Mouse (Mus musculus): ENCODE measurements around the gene Acbd4. TPM values are rescaled to one million over a fixed set of nuclear protein-coding genes. Genes with fewer than 3 reads are reported as not detected.
A peak's percentile ranks its signal among the peaks of the same experiment; 100 is the strongest.

Acbd4 gene
- total and polyA plus RNA-seq, 2 experiments from 2014 or later = 18.5 to 19.0 TPM

DNA sequence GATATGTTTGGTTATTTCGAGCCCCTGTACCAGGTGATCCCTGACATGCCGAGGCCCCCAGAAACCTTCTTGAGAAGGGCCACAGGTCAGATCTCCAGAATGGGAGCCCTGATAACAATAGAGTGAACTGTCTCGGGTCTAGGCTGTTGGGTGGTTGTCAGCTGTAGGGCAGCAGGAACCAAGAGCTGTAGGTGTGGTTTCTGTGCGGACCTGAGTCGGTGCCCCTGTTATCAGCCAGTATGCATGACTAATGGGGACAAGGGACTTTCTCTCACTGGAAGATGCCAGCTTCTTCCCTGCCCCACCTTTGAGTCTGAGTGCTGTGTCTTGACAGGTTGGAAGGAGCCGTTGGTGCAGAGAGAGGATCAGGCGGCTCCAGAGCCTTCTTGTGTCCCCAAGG, 3.0 kb downstream of the Acbd4 start:
- ATAC-seq = no peak

GRCm38 (mm10) chr11:103105180-103105725, 3.8 kb downstream of the Acbd4 start:
- Histone ChIP-seq H3K9me3 (ENCODE audit: low read length) (no peaks in the 10 kb centered on the region), H3K9ac (replicated peaks; ENCODE audit: low read length) (no peak overlapping the region), H3K27me3 (ENCODE audit: insufficient read depth, low read length) (0 out of 2 replicates have a peak, but pooled peaks cover 2% of the 10 kb centered on the region), H3K27ac (no peak overlapping the region), H3K4me2 (ENCODE audit: low read depth, low read length) (no peak overlapping the region), H3K4me3 (ENCODE audit: low read length) (no peak overlapping the region), H3K36me3 (ENCODE audit: insufficient read depth, low read length) (no peaks in the 10 kb centered on the region), H3K4me1 (ENCODE audit: insufficient read depth, low read length) (no peaks in the 10 kb centered on the region)
- DNase-seq (ENCODE audit: low spot score) (no peak), ATAC-seq (no peak)
- 55% methylated on average over 14 of the region's 14 CpGs for WGBS
- TF ChIP-seq CTCF (IDR thresholded peaks at IDR 0.05; ENCODE audit: low read depth) = no peak

More for the DNA sequence above, 3.0 kb downstream of the Acbd4 start:
- DNase-seq (ENCODE audit: low spot score) = no peak
- H3K36me3 ChIP-seq (ENCODE audit: insufficient read depth, low read length) = no peaks in the 10 kb centered on the region
- H3K4me3 ChIP-seq (ENCODE audit: low read length) = no peak overlapping the region
- no peak for TF ChIP-seq CTCF (IDR thresholded peaks at IDR 0.05; ENCODE audit: low read depth)
- WGBS = 82% methylated on average over 7 of the region's 7 CpGs
- no peak overlapping the region for H3K27ac ChIP-seq
- no peaks in the 10 kb centered on the region for H3K4me1 ChIP-seq (ENCODE audit: insufficient read depth, low read length)
- H3K4me2 ChIP-seq (ENCODE audit: low read depth, low read length) = no peak overlapping the region
- 0 out of 2 replicates have a peak, but pooled peaks cover 3% of the 10 kb centered on the region for H3K27me3 ChIP-seq (ENCODE audit: insufficient read depth, low read length)
- no peak overlapping the region for H3K9ac ChIP-seq (replicated peaks; ENCODE audit: low read length)
- no peaks in the 10 kb centered on the region for H3K9me3 ChIP-seq (ENCODE audit: low read length)

GRCm38 (mm10) chr11:103105810-103106209, 4.3 kb downstream of the Acbd4 start:
- no peak for TF ChIP-seq CTCF (IDR thresholded peaks at IDR 0.05; ENCODE audit: low read depth)
- Histone ChIP-seq H3K27me3 (ENCODE audit: insufficient read depth, low read length) (no peaks in the 10 kb centered on the region), H3K4me1 (ENCODE audit: insufficient read depth, low read length) (no peaks in the 10 kb centered on the region), H3K9ac (replicated peaks; ENCODE audit: low read length) (no peak overlapping the region), H3K27ac (no peak overlapping the region), H3K36me3 (ENCODE audit: insufficient read depth, low read length) (no peaks in the 10 kb centered on the region), H3K9me3 (ENCODE audit: low read length) (no peaks in the 10 kb centered on the region), H3K4me3 (ENCODE audit: low read length) (no peak overlapping the region), H3K4me2 (ENCODE audit: low read depth, low read length) (no peak overlapping the region)
- 90% methylated on average over 6 of the region's 6 CpGs for WGBS
- no peak for ATAC-seq
- DNase-seq (ENCODE audit: low spot score) = no peak

- H3K9ac ChIP-seq (replicated peaks; ENCODE audit: low read length) = no peak overlapping the region
- no peak overlapping the region for H3K27ac ChIP-seq
- H3K36me3 ChIP-seq (ENCODE audit: insufficient read depth, low read length) = no peaks in the 10 kb centered on the region
- H3K4me3 ChIP-seq (ENCODE audit: low read length) = no peak overlapping the region
- no peak for DNase-seq (ENCODE audit: low spot score)
- no peaks in the 10 kb centered on the region for H3K4me1 ChIP-seq (ENCODE audit: insufficient read depth, low read length)
- H3K27me3 ChIP-seq (ENCODE audit: insufficient read depth, low read length) = 0 out of 2 replicates have a peak, but pooled peaks cover 3% of the 10 kb centered on the region
- 63% methylated on average over 4 of the region's 4 CpGs for WGBS
- no peak overlapping the region for H3K4me2 ChIP-seq (ENCODE audit: low read depth, low read length)
- no peak for TF ChIP-seq CTCF (IDR thresholded peaks at IDR 0.05; ENCODE audit: low read depth)
- ATAC-seq = no peak
- H3K9me3 ChIP-seq (ENCODE audit: low read length) = no peaks in the 10 kb centered on the region
Observed at GRCm38 (mm10) chr11:103106386-103106785, 4.9 kb downstream of the Acbd4 start.

DNA sequence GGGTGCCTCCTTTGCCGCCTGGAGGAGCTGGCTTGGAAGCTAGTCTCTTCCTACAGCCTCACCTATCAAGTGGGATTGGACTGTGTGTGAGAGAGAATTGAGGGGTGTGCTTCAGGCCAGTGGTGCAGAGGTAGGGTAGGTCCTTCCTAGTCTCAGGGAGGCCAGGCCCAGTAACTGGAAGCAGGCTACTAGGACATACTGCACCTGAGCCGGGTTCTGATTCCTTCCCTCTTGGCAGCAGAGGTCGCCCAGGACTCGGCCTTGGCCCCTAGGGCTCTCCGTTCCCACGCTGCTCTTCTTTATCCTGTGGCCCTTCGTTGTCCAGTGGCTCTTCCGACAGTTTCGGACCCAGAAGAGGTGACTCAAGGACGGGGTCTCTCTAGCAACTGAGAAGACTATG, 9.8 kb downstream of the Acbd4 start:
- no peak overlapping the region for H3K4me3 ChIP-seq (ENCODE audit: low read length)
- no peak overlapping the region for H3K27ac ChIP-seq
- ATAC-seq = no peak
- no peak for TF ChIP-seq CTCF (IDR thresholded peaks at IDR 0.05; ENCODE audit: low read depth)
- H3K9ac ChIP-seq (replicated peaks; ENCODE audit: low read length) = no peak overlapping the region
- H3K4me2 ChIP-seq (ENCODE audit: low read depth, low read length) = peak overlapping the region; percentile 52; the same call in 1 of the 2 replicates
- 0 out of 2 replicates have a peak, but pooled peaks cover 8% of the 10 kb centered on the region for H3K27me3 ChIP-seq (ENCODE audit: insufficient read depth, low read length)
- H3K9me3 ChIP-seq (ENCODE audit: low read length) = no peaks in the 10 kb centered on the region
- no peak for DNase-seq (ENCODE audit: low spot score)
- 15% methylated on average over 10 of the region's 10 CpGs for WGBS
- H3K36me3 ChIP-seq (ENCODE audit: insufficient read depth, low read length) = no peaks in the 10 kb centered on the region
- H3K4me1 ChIP-seq (ENCODE audit: insufficient read depth, low read length) = peaks cover 5% of the 10 kb centered on the region

- no peak for DNase-seq (ENCODE audit: low spot score)
- WGBS = 2% methylated on average over 28 of the region's 28 CpGs
- Histone ChIP-seq H3K9me3 (ENCODE audit: low read length) (no peaks in the 10 kb centered on the region), H3K36me3 (ENCODE audit: insufficient read depth, low read length) (no peaks in the 10 kb centered on the region), H3K27ac (no peak overlapping the region; the same call in 1 of the 2 replicates), H3K9ac (replicated peaks; ENCODE audit: low read length) (no peak overlapping the region; the same call in 1 of the 2 replicates), H3K4me2 (ENCODE audit: low read depth, low read length) (peak overlapping the region; percentile 52), H3K4me3 (ENCODE audit: low read length) (peak overlapping the region; percentile 28), H3K4me1 (ENCODE audit: insufficient read depth, low read length) (peaks cover 5% of the 10 kb centered on the region), H3K27me3 (ENCODE audit: insufficient read depth, low read length) (0 out of 2 replicates have a peak, but pooled peaks cover 8% of the 10 kb centered on the region)
- ATAC-seq = no peak
- TF ChIP-seq CTCF (IDR thresholded peaks at IDR 0.05; ENCODE audit: low read depth) = no peak
Observed at GRCm38 (mm10) chr11:103111881-103112551, 10.5 kb downstream of the Acbd4 start.

- no peaks in the 10 kb centered on the region for H3K9me3 ChIP-seq (ENCODE audit: low read length)
- H3K27me3 ChIP-seq (ENCODE audit: insufficient read depth, low read length) = 0 out of 2 replicates have a peak, but pooled peaks cover 8% of the 10 kb centered on the region
- ATAC-seq (no peak), DNase-seq (ENCODE audit: low spot score) (no peak)
- TF ChIP-seq CTCF (IDR thresholded peaks at IDR 0.05; ENCODE audit: low read depth) = no peak
- H3K4me3 ChIP-seq (ENCODE audit: low read length) = peak overlapping the region; percentile 28; the same call in 1 of the 2 replicates
- no peaks in the 10 kb centered on the region for H3K36me3 ChIP-seq (ENCODE audit: insufficient read depth, low read length)
- no peak overlapping the region; the same call in 1 of the 2 replicates for H3K27ac ChIP-seq
- WGBS = 15% methylated on average over 9 of the region's 9 CpGs
- peak overlapping the region; percentile 52 for H3K4me2 ChIP-seq (ENCODE audit: low read depth, low read length)
- H3K4me1 ChIP-seq (ENCODE audit: insufficient read depth, low read length) = peaks cover 5% of the 10 kb centered on the region
- no peak overlapping the region for H3K9ac ChIP-seq (replicated peaks; ENCODE audit: low read length)
Observed at GRCm38 (mm10) chr11:103112552-103112912, 11.1 kb downstream of the Acbd4 start.

Measured in hindbrain, postnatal 0 days (tissue).